Mouse (Mus musculus) lung, postnatal 0 days (tissue): Measurements from ENCODE around the gene 9430015G10Rik. TPM values are rescaled to one million over a fixed set of nuclear protein-coding genes. Genes with fewer than 3 reads are reported as not detected.

Experiments
- ATAC-seq: fragments of 200-750 bp; cut with Nextera tagmentation; 2 replicates; pipeline ENCODE4 v1.8.0; 2017; ENCODE audit warnings: moderate library complexity
- DNase-seq: peaks from one replicate; pipeline ENCODE4 v3.0.0-alpha.2; 2016; ENCODE audit warnings: low spot score
- H3K27ac ChIP-seq: fragments of 300-500 bp; sonication (generic); 2 replicates; pipeline ENCODE4 v1.5.1; 2014; ENCODE audit warnings: antibody characterized with exemption, mild to moderate bottlenecking, low read length, mixed read lengths
- H3K27me3 ChIP-seq: fragments of 300-500 bp; sonication (generic); replicated peaks from 2 replicates; pipeline ENCODE4 v1.6.1; 2014; ENCODE audit warnings: low read length, mixed read lengths; ENCODE audit not compliant: insufficient read depth
- H3K36me3 ChIP-seq: fragments of 300-500 bp; sonication (generic); 2 replicates; pipeline ENCODE4 v1.6.1; 2014; ENCODE audit warnings: low read length, mixed read lengths; ENCODE audit not compliant: insufficient read depth
- H3K4me1 ChIP-seq: fragments of 300-500 bp; sonication (generic); 2 replicates; pipeline ENCODE4 v1.6.1; 2014; ENCODE audit warnings: antibody characterized with exemption, low read depth, low read length, mixed read lengths; ENCODE audit not compliant: insufficient read depth
- H3K4me2 ChIP-seq: fragments of 300-500 bp; sonication (generic); replicated peaks from 2 replicates; pipeline ENCODE4 v1.6.1; 2014; ENCODE audit warnings: low read depth, mild to moderate bottlenecking, low read length, moderate library complexity, mixed read lengths
- H3K4me3 ChIP-seq: fragments of 300-500 bp; sonication (generic); 2 replicates; pipeline ENCODE4 v1.5.1; 2014; ENCODE audit warnings: low read depth, low read length
- H3K9ac ChIP-seq: fragments of 300-500 bp; sonication (generic); replicated peaks from 2 replicates; pipeline ENCODE4 v1.6.1; 2014; ENCODE audit warnings: low read depth, mild to moderate bottlenecking
- H3K9me3 ChIP-seq: fragments of 300-500 bp; sonication (generic); 2 replicates; pipeline ENCODE4 v1.6.1; 2016; ENCODE audit warnings: low read length, mixed read lengths
- CTCF ChIP-seq: IDR thresholded peaks from 2 replicates; pipeline ENCODE4 v1.5.1; 2016; ENCODE audit warnings: antibody characterized with exemption, mild to moderate bottlenecking
- EP300 ChIP-seq: IDR thresholded peaks from 2 replicates; pipeline ENCODE4 v1.6.1; 2016; ENCODE audit warnings: antibody characterized with exemption, mild to moderate bottlenecking, control low read depth
- WGBS: fragments of 180-500 bp; shearing (Covaris S2); extraction: QIAGEN DNeasy Blood & Tissue Kit; methylation state at CpG from one replicate; pipeline ENCODE4 v1.1.7; 2014; 5-methylcytosine and 5-hydroxymethylcytosine counted together
- polyA plus RNA-seq: library from polyadenylated mRNA; unstranded; fragments of >200 nt; fragmentation: Nextera tagmentation; extraction: Ambion mirVana; gene quantifications from 2 replicates; pipeline ENCODE4 v1.2.1, GENCODE M21; 2015

9430015G10Rik gene
- polyA plus RNA-seq, result 5.9 and 6.8 TPM in 2 replicates

- DNase-seq (peak; percentile 100), ATAC-seq (peak; percentile 97)
- Histone ChIP-seq H3K4me3 (peak within 1 kb of the TSS; percentile 57), H3K36me3 (no peaks in the 10 kb centered on the region), H3K27ac (peak within 1 kb of the TSS; percentile 72), H3K4me2 (peak within 1 kb of the TSS; percentile 62), H3K9me3 (no peaks in the 10 kb centered on the region), H3K27me3 (no peaks in the 10 kb centered on the region), H3K9ac (peak within 1 kb of the TSS; percentile 52), H3K4me1 (peaks cover 4% of the 10 kb centered on the region; the same call in 1 of the 2 replicates)
- WGBS, result under 1% methylated on average over 59 of the region's 60 CpGs
- TF ChIP-seq EP300 (no peak), CTCF (peak; percentile 44)
Observed at GRCm38 (mm10) chr4:156109570-156110331, at the start of gene 9430015G10Rik. TSS of gene 9430015G10Rik (plus strand) at chr4:156109982.

GRCm38 (mm10) chr4:156063861-156064509, 45.8 kb upstream of the 9430015G10Rik start:
- TF ChIP-seq CTCF (no peak), EP300 (no peak)
- no peaks in the 10 kb centered on the region for H3K36me3 ChIP-seq
- H3K4me2 ChIP-seq, result no peak overlapping the region
- no peaks in the 10 kb centered on the region for H3K27me3 ChIP-seq
- 9% methylated on average over 4 of the region's 4 CpGs for WGBS
- H3K4me3 ChIP-seq, result no peak overlapping the region
- H3K27ac ChIP-seq, result 0 out of 2 replicates have a peak overlapping the region, but pooled peaks have one; percentile 9
- ATAC-seq (no peak), DNase-seq (no peak)
- H3K9me3 ChIP-seq, result no peaks in the 10 kb centered on the region
- no peak overlapping the region for H3K9ac ChIP-seq
- H3K4me1 ChIP-seq, result peaks cover 6% of the 10 kb centered on the region; the same call in 1 of the 2 replicates

DNA sequence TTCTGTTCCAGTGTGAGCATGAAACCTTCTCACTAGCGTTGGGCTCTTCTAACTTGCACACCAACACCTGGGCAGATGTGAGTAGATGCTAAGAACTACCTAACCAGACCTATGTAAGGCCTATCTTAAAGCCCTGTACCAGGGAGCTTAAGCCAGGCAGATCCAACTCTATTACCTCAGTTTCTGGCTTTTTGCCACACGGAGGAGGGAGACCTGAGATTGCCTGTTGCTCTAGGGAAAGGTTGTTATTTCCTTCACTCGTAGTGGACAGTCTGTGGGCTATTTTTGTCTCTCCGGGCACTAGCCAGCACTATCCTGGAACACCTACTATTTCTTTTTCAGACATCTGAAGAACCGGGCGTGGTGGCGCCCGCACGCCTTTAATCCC, 45.3 kb upstream of the 9430015G10Rik start:
- DNase-seq (no peak), ATAC-seq (no peak)
- 0 out of 2 replicates have a peak overlapping the region, but pooled peaks have one; percentile 9 for H3K27ac ChIP-seq
- WGBS, result 68% methylated on average over 9 of the region's 9 CpGs
- no peak overlapping the region for H3K9ac ChIP-seq
- H3K27me3 ChIP-seq, result no peaks in the 10 kb centered on the region
- no peak overlapping the region for H3K4me3 ChIP-seq
- H3K4me2 ChIP-seq, result no peak overlapping the region
- H3K4me1 ChIP-seq, result peaks cover 6% of the 10 kb centered on the region; the same call in 1 of the 2 replicates
- H3K36me3 ChIP-seq, result no peaks in the 10 kb centered on the region
- H3K9me3 ChIP-seq, result no peaks in the 10 kb centered on the region
- TF ChIP-seq CTCF, result no peak
- no peak for TF ChIP-seq EP300

GRCm38 (mm10) chr4:156065156-156065894, 44.5 kb upstream of the 9430015G10Rik start:
- no peak overlapping the region for H3K9ac ChIP-seq
- no peaks in the 10 kb centered on the region for H3K9me3 ChIP-seq
- no peak overlapping the region for H3K4me3 ChIP-seq
- no peaks in the 10 kb centered on the region for H3K27me3 ChIP-seq
- no peak for ATAC-seq
- H3K4me2 ChIP-seq, result no peak overlapping the region
- no peak overlapping the region for H3K27ac ChIP-seq
- 85% methylated on average over 10 of the region's 10 CpGs for WGBS
- no peaks in the 10 kb centered on the region for H3K36me3 ChIP-seq
- H3K4me1 ChIP-seq, result peaks cover 6% of the 10 kb centered on the region; the same call in 1 of the 2 replicates
- TF ChIP-seq EP300 (no peak), CTCF (no peak)
- no peak for DNase-seq

- 48% methylated on average over 5 of the region's 5 CpGs for WGBS
- no peaks in the 10 kb centered on the region for H3K9me3 ChIP-seq
- no peaks in the 10 kb centered on the region for H3K36me3 ChIP-seq
- DNase-seq, result peak; percentile 40
- no peak overlapping the region for H3K4me3 ChIP-seq
- ATAC-seq, result no peak; the same call in 1 of the 2 replicates
- H3K27ac ChIP-seq, result no peak overlapping the region
- TF ChIP-seq EP300 (no peak), CTCF (no peak)
- H3K27me3 ChIP-seq, result no peaks in the 10 kb centered on the region
- no peak overlapping the region for H3K9ac ChIP-seq
- H3K4me2 ChIP-seq, result no peak overlapping the region
- H3K4me1 ChIP-seq, result peaks cover 6% of the 10 kb centered on the region; the same call in 1 of the 2 replicates
Observed at GRCm38 (mm10) chr4:156067256-156067949, 42.4 kb upstream of the 9430015G10Rik start.
